Mouse (Mus musculus): ENCODE results near the gene Defa20.
"Not testable (repeated sequence)": the region's sequence is repeated elsewhere in the genome, so short reads cannot be mapped to it uniquely, and the experiment has no call there.

Defa20 gene

DNA sequence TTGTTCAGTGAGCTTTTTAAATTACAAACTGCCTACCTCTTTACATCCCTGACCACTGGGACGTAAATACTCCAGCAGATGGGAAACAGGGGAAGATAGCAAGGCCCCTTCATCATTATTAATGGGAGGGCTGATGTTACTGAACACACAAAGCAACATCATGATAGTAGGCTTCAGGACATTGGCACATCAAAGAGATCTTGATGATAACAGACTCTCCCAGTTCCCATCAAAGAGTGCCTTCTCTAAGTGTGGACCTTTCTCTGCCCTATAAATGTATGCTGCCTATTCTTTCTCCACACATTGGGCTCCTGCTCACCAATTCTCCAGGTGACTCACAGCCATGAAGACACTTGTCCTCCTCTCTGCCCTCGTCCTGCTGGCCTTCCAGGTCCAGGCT is at the start of gene Defa20:
TSS of gene Defa20 (plus strand) at position 301 of the 400 bp plus-strand sequence.
- DNase-seq (ENCODE audit: low spot score in 2 of 2) = not testable (repeated sequence)

GRCm38 (mm10) chr8:21528732-21529131 is 19.7 kb downstream of the Defa20 start, which contains the start of gene Defa32:
TSS of gene Defa32 (plus strand) at chr8:21529032.
- not testable (repeated sequence) for DNase-seq (ENCODE audit: low spot score in 2 of 2)
